Mouse (Mus musculus) kidney, embryonic 16.5 days (tissue): ENCODE measurements at regions not wholly inside any gene's neighbourhood (a gene's known extent, or its start where the extent isn't known, plus 50 kb on each side); places are given as distances from the start of the nearest gene placed in this dataset.
"Not testable (repeated sequence)": the region's sequence is repeated elsewhere in the genome, so short reads cannot be mapped to it uniquely, and the experiment has no call there.

Experiments used
- ATAC-seq: fragments of 200-750 bp; cut with Nextera tagmentation; 2 replicates; pipeline ENCODE4 v1.8.0; 2017; ENCODE audit warnings: moderate TSS enrichment; ENCODE audit not compliant: low FRiP score, low TSS enrichment
- H3K27ac ChIP-seq: fragments of 300-500 bp; sonication (generic); 2 replicates; pipeline ENCODE4 v1.5.1; 2014; ENCODE audit warnings: low read length
- H3K27me3 ChIP-seq: fragments of 300-500 bp; sonication (generic); 2 replicates; pipeline ENCODE4 v1.6.1; 2014; ENCODE audit warnings: low read length, control low read depth, mixed read lengths; ENCODE audit not compliant: insufficient read depth
- H3K36me3 ChIP-seq: fragments of 300-500 bp; sonication (generic); 2 replicates; pipeline ENCODE4 v1.6.1; 2014; ENCODE audit warnings: low read length, control low read depth, mixed read lengths; ENCODE audit not compliant: insufficient read depth
- H3K4me1 ChIP-seq: fragments of 300-500 bp; sonication (generic); 2 replicates; pipeline ENCODE4 v1.6.1; 2014; ENCODE audit warnings: low read length, control low read depth, mixed read lengths; ENCODE audit not compliant: insufficient read depth
- H3K4me2 ChIP-seq: fragments of 300-500 bp; sonication (generic); replicated peaks from 2 replicates; pipeline ENCODE4 v1.6.1; 2014; ENCODE audit warnings: low read depth, low read length
- H3K4me3 ChIP-seq: fragments of 300-500 bp; sonication (generic); 2 replicates; pipeline ENCODE4 v1.5.1; 2014; ENCODE audit warnings: mild to moderate bottlenecking, low read length
- H3K9ac ChIP-seq: fragments of 300-500 bp; sonication (generic); replicated peaks from 2 replicates; pipeline ENCODE4 v1.6.1; 2014; ENCODE audit warnings: low read length
- H3K9me3 ChIP-seq: fragments of 300-500 bp; sonication (generic); 2 replicates; pipeline ENCODE4 v1.6.1; 2016; ENCODE audit warnings: low read length, control low read depth
- WGBS: fragments of 180-500 bp; shearing (Covaris S2); extraction: QIAGEN DNeasy Blood & Tissue Kit; methylation state at CpG from one replicate; pipeline ENCODE4 v1.1.7; 2014; 5-methylcytosine and 5-hydroxymethylcytosine counted together

DNA sequence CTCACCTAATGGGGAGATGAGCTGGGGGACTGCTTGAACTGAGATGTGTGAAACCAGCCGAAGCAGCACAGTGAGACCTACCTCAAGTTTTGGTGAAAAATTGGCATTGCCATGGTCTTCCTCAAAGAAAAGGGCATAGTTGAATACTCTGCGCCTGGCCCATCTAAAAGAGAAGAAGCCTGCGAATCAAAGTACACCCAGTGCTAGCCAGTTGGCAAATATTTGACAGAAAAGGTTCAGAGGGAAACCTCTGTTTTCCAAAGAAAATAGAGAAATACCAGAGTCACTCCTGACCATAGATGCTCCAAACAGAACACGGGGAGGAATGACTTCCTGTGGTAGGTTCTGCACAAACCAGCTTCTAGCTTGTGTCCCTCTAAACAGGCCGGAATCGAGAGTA, 144.5 kb upstream of the Tbl1xr1 start:
- Histone ChIP-seq H3K27me3 (no peaks in the 10 kb centered on the region), H3K4me2 (no peak overlapping the region), H3K4me1 (peaks cover 25% of the 10 kb centered on the region), H3K36me3 (no peaks in the 10 kb centered on the region), H3K27ac (no peak overlapping the region), H3K4me3 (no peak overlapping the region), H3K9me3 (no peaks in the 10 kb centered on the region), H3K9ac (no peak overlapping the region)
- no peak for ATAC-seq
- WGBS, result 92% methylated on average over 6 of the region's 6 CpGs

DNA sequence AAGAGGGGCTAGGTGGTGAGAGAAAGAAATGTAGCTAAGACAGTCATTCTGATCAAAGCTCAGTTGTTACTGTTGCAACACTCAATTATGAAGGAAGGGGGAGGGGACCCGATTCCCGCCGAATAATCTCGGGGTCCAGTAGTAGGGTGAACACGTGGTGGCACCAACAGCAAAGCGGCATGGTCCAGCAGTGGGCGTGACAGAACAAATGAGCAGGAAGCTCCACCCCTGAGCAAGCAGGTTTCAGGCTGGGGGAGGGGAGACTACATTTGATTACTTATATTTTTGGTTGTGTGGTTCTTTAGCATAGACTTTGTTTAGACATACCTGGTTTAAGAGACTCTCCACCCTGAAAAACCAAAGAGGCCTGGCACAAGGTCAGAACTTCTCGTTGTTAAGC, 143.8 kb upstream of the Tbl1xr1 start:
- not testable (repeated sequence) for H3K36me3 ChIP-seq, H3K9ac ChIP-seq, H3K9me3 ChIP-seq, H3K4me3 ChIP-seq, H3K27me3 ChIP-seq, H3K27ac ChIP-seq, H3K4me2 ChIP-seq, ATAC-seq
- WGBS, result 84% methylated on average over 8 of the region's 8 CpGs
- peaks cover 32% of the 10 kb centered on the region for H3K4me1 ChIP-seq

DNA sequence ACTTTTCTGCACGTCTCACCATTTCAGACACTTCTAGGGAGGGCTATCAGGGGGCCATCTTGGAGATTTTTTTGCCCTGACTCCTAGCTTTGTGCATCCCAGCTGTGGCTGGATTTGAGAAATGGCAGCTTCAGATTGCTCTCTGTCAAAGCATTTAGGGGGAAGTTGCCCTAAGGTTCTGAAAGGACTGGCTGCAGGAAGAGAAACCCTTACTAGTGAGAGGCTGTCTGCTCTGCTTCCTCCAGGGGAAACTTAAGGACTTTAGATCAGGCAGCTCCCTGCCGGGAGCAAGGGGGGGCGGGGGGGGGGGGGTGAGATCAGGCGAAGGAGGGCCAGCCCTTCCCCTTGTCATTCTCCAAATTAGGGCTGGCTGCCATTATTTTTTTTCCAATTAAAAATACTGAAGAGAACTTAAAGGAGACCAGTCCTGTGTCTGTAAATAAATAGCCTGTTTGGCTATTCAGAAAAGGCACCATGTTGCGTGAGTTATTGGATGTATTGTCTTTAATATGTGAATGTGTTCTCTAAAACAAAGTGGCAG, 141.7 kb upstream of the Tbl1xr1 start:
- ATAC-seq, result no peak
- peak overlapping the region; percentile 52 for H3K4me2 ChIP-seq
- H3K9ac ChIP-seq, result peak overlapping the region; percentile 15; the same call in 1 of the 2 replicates
- 12% methylated on average over 4 of the region's 5 CpGs for WGBS
- H3K9me3 ChIP-seq, result no peaks in the 10 kb centered on the region
- H3K4me3 ChIP-seq, result no peak overlapping the region; the same call in 1 of the 2 replicates
- H3K27me3 ChIP-seq, result no peaks in the 10 kb centered on the region
- peaks cover 41% of the 10 kb centered on the region for H3K4me1 ChIP-seq
- no peaks in the 10 kb centered on the region for H3K36me3 ChIP-seq
- peak overlapping the region; percentile 79 for H3K27ac ChIP-seq

DNA sequence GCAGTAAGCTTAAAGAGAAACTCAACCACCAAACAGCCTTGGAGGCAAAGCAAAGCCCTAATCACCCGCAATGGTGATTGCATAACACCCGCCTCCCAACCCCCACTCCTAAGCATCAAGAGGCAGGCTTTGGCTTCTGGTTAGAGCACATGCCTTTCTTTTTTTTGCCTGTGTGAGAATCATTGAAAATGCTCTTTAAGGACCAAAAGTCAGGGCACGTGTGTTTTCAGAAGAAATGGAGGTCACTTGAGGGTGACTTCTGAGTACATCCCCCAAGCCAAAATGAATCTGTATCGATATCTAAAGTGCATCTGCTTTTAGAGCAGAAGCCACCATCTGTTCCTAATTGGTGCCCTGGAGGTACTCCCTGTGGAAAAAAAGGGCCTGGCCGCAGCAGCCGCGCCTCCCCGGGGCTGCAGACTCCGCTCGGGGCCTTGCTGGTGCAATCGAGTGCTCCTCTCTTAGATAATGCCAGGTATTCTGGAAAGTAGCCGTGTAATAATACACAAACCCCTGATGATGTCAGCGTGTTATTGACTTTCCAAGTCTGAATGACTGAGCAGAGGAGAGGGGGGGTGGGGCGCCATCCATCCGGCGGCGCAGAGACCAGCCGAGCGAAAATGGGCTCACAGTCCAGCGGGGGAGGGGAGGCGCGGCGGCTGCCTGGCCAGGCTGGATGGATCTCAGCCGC, 140.7 kb upstream of the Tbl1xr1 start:
- peak; percentile 93 for ATAC-seq
- Histone ChIP-seq H3K9ac (peak overlapping the region; percentile 37), H3K27me3 (no peaks in the 10 kb centered on the region), H3K4me3 (peak overlapping the region; percentile 37), H3K27ac (peak overlapping the region; percentile 92), H3K4me1 (peaks cover 41% of the 10 kb centered on the region), H3K9me3 (no peaks in the 10 kb centered on the region), H3K36me3 (no peaks in the 10 kb centered on the region), H3K4me2 (peak overlapping the region; percentile 52)
- under 1% methylated on average over 23 of the region's 24 CpGs for WGBS

DNA sequence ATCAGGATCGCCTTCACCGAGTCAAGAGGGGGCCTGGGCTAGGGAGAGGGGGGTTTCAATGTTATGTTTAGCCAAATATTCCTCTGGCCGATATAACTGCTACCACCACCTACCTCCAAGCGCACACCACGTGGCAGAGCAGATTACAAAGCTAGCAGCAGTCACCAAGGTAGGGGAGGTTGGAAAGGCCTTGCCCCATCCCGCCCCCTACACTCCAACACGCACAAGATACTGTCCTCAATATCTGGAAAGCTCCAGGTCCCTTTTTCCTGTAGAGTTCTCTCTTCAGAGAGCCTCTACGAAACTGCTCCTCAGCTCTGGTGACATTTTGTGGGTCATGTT, 140.2 kb upstream of the Tbl1xr1 start:
- peak overlapping the region; percentile 52 for H3K4me2 ChIP-seq
- H3K36me3 ChIP-seq, result no peaks in the 10 kb centered on the region
- H3K4me1 ChIP-seq, result peaks cover 41% of the 10 kb centered on the region
- H3K9me3 ChIP-seq, result no peaks in the 10 kb centered on the region
- 8% methylated on average over 8 of the region's 8 CpGs for WGBS
- H3K27ac ChIP-seq, result peak overlapping the region; percentile 26; the same call in 1 of the 2 replicates
- peak overlapping the region; percentile 37 for H3K4me3 ChIP-seq
- H3K9ac ChIP-seq, result 0 out of 2 replicates have a peak overlapping the region, but pooled peaks have one; percentile 26
- ATAC-seq, result 0 out of 2 replicates have a peak, but pooled peaks have one; percentile 0
- H3K27me3 ChIP-seq, result no peaks in the 10 kb centered on the region

DNA sequence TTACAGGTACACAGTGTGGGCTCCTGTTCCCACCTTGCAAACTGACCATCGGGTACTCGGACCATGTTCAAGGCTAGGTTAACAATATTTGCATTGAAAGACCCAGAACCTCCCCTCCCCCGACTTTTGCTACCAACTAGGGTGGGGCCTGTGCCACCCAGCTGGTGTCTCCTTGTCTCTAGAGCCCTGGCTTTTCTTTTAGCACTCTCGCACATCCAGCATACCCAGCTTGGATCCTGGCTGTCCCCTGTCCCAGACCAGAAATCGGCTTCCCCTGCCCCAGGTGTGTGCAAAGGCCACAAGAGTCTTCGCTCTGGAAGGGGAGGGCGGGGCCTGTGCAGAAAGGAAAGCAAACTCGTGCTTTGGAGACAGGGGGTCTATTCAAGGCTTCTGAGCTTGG, 139.8 kb upstream of the Tbl1xr1 start:
- H3K36me3 ChIP-seq, result no peaks in the 10 kb centered on the region
- no peak for ATAC-seq
- H3K27me3 ChIP-seq, result no peaks in the 10 kb centered on the region
- H3K4me3 ChIP-seq, result no peak overlapping the region
- peaks cover 41% of the 10 kb centered on the region for H3K4me1 ChIP-seq
- H3K27ac ChIP-seq, result 0 out of 2 replicates have a peak overlapping the region, but pooled peaks have one; percentile 26
- no peaks in the 10 kb centered on the region for H3K9me3 ChIP-seq
- 28% methylated on average over 8 of the region's 8 CpGs for WGBS
- peak overlapping the region; percentile 52 for H3K4me2 ChIP-seq
- no peak overlapping the region for H3K9ac ChIP-seq

DNA sequence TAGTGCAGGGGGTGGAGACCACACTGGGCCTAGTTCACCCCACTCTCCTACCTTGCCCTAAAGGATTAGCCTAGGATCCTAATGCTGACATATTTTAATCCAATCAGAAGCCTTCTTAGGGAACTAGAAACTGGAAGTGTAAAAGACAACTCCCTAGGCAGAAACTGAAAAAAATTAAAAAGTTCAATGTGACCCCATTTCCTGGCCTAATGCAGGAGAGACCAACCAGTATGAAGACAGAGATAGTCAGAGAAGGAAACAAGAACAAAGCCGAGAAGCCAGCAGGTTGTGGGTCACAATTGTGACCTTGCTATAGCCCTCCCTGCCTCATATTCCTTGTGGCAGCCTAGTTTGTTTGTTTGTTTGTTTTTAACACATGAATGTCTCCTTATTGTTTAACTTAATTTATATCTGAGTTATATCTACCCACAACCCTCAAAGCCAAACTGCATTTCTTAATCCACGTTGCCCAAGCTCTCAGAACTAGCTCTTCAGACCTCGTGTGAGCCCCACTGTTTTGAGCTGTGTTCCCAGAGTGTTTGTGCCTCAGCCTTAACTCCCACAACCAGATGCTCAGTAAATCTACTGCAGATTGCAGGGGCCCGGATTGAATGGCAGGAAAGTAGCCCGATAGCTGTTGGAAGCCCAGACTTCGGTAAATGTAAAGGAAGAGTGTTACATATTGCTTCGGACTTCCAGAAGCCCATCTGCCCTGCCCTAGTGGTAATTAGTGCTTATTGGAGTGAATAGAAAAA, 139.0 kb upstream of the Tbl1xr1 start:
- peaks cover 41% of the 10 kb centered on the region for H3K4me1 ChIP-seq
- 22% methylated on average over 7 of the region's 7 CpGs for WGBS
- H3K36me3 ChIP-seq, result no peaks in the 10 kb centered on the region
- no peak overlapping the region for H3K9ac ChIP-seq
- no peak overlapping the region for H3K4me3 ChIP-seq
- peak overlapping the region; percentile 43; the same call in 1 of the 2 replicates for H3K27ac ChIP-seq
- no peaks in the 10 kb centered on the region for H3K27me3 ChIP-seq
- no peaks in the 10 kb centered on the region for H3K9me3 ChIP-seq
- 0 out of 2 replicates have a peak overlapping the region, but pooled peaks have one; percentile 2 for H3K4me2 ChIP-seq
- no peak for ATAC-seq

DNA sequence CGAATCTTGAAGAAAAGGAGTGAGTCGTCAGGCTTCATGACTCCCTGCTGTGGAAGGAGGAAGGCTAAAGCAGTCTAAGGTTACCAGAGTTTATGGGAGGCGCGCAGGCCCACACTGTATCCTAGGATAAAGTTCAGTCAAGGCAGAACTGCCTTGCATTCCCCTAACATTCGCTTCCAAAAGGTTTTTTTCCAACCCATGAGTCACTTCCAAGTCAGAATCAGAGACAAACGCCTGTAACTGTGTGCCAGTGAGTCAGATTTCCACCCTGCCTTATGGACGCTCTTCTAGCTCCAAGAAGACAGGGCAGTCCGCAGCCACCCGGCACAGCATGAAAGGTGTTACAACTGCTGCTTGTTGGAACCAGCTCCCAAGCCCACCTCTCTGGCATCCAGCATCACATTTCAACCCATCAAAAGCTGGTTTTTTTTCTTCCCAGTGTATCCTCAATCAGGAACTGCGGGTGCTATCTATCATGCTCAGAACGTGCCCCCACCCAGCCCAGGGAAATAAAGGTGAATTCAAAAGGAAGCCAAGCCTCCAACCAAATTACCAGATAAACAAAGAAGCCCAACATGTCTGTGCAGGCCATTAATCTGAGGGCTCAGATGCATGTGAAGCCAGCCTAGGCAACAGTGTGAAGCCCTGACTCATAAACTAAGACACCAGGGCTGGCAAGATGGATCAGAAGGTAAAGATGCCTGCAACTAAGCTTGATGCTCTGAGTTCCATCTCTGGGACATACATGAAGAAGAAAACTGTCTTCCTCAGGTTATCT, 138.2 kb upstream of the Tbl1xr1 start:
- Histone ChIP-seq H3K9ac (no peak overlapping the region), H3K9me3 (no peaks in the 10 kb centered on the region), H3K27me3 (no peaks in the 10 kb centered on the region; the same call in 1 of the 2 replicates), H3K4me1 (peaks cover 41% of the 10 kb centered on the region), H3K27ac (peak overlapping the region; percentile 43; the same call in 1 of the 2 replicates), H3K4me2 (peak overlapping the region; percentile 2; the same call in 1 of the 2 replicates), H3K4me3 (no peak overlapping the region), H3K36me3 (no peaks in the 10 kb centered on the region)
- 28% methylated on average over 11 of the region's 11 CpGs for WGBS
- ATAC-seq, result peak; percentile 54; the same call in 1 of the 2 replicates

DNA sequence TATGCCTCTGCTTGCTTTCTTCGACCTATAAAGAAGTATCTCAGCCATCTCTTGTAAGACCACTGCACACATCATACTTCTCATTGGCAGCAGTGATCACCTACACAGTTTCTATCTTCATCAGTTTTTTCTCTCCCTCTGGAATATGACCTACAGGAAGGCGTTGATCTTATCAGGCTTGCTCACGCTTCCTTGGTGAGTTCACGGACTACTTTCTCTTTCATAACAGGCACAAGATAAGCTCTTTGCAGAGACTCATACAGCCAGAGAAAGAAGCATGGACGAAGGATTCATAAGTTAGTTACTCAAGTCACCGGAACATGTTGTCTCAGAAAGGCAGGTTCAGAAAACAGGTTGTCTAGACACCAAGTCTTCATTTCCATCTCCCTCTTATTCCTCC, 136.7 kb upstream of the Tbl1xr1 start:
- H3K27ac ChIP-seq, result no peak overlapping the region
- no peaks in the 10 kb centered on the region; the same call in 1 of the 2 replicates for H3K27me3 ChIP-seq
- no peak overlapping the region for H3K4me2 ChIP-seq
- WGBS, result 87% methylated on average over 6 of the region's 6 CpGs
- H3K4me1 ChIP-seq, result peaks cover 33% of the 10 kb centered on the region
- no peak overlapping the region for H3K9ac ChIP-seq
- ATAC-seq, result no peak
- no peaks in the 10 kb centered on the region for H3K9me3 ChIP-seq
- H3K36me3 ChIP-seq, result no peaks in the 10 kb centered on the region
- no peak overlapping the region for H3K4me3 ChIP-seq
